Mouse (Mus musculus): ENCODE results near the gene Eps8. TPM values are rescaled to one million over a fixed set of nuclear protein-coding genes. Genes with fewer than 3 reads are reported as not detected.
"Not testable (repeated sequence)": the region's sequence is repeated elsewhere in the genome, so short reads cannot be mapped to it uniquely, and the experiment has no call there.

The Eps8 gene
- total RNA-seq, 1 experiment = 17.0 TPM

- H3K36me3 ChIP-seq (ENCODE audit: control insufficient read depth, insufficient read depth, low read length, poor library complexity, severe bottlenecking) = peaks cover 4% of the 10 kb centered on the region; the same call in 1 of the 2 replicates
- H3K9me3 ChIP-seq (ENCODE audit: control insufficient read depth, insufficient read depth, low read depth, low read length) = no peaks in the 10 kb centered on the region
- H3K27ac ChIP-seq (ENCODE audit: insufficient read depth, low read depth, low read length, poor library complexity, severe bottlenecking) = no peak overlapping the region
- H3K4me1 ChIP-seq (ENCODE audit: control insufficient read depth in 2 of 2, insufficient read depth in 2 of 2, low read length in 2 of 2, poor library complexity in 1 of 2) = peaks cover 5 to 17% of the 10 kb centered on the region in 2 experiments; a peak in 1 of 4 replicates
- no peak for DNase-seq (ENCODE audit: low read depth, low spot score)
- H3K9ac ChIP-seq (ENCODE audit: insufficient read depth, low read depth, low read length, poor library complexity, severe bottlenecking) = no peak overlapping the region
- TF ChIP-seq HCFC1 (IDR thresholded peaks at IDR 0.05; ENCODE audit: borderline replicate concordance, insufficient read depth, low read length) = no peak
- H3K4me3 ChIP-seq (ENCODE audit: insufficient read depth in 1 of 2, low read depth in 1 of 2, low read length in 2 of 2, poor library complexity in 1 of 2, severe bottlenecking in 1 of 2) = no peak overlapping the region
- in situ Hi-C loops (cut with MboI; ENCODE audit: low sequenced_read_pairs in 2 of 2, unreplicated experiment in 2 of 2) = no loop called here
These were observed 163.0 kb downstream of the Eps8 start for GRCm38 (mm10) chr6:137491659-137492058.

DNA sequence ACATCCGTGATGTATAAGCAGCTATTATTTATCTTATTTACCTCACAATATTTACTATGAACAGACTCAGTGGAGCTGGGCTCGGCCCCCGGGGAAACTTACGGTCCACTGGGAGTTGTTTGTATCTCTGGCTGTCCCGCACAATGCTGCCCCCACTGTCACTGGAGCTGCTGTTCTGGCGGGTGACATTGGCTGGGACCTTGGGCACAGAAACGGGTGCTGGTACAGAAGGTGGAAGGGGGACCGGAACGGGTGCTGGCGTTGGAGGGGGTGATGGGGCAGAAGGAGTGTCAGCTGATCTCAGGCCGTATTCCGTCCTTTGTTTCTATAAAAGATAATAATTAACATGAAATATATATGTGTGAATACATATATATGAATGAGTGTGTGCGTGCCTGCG lies 164.6 kb downstream of the Eps8 start:
- Histone ChIP-seq H3K4me3 (ENCODE audit: insufficient read depth in 1 of 2, low read depth in 1 of 2, low read length in 2 of 2, poor library complexity in 1 of 2, severe bottlenecking in 1 of 2) (no peak overlapping the region), H3K9me3 (ENCODE audit: control insufficient read depth, insufficient read depth, low read depth, low read length) (no peaks in the 10 kb centered on the region), H3K9ac (ENCODE audit: insufficient read depth, low read depth, low read length, poor library complexity, severe bottlenecking) (no peak overlapping the region), H3K27ac (ENCODE audit: insufficient read depth, low read depth, low read length, poor library complexity, severe bottlenecking) (no peak overlapping the region), H3K36me3 (ENCODE audit: control insufficient read depth, insufficient read depth, low read length, poor library complexity, severe bottlenecking) (peaks cover 3% of the 10 kb centered on the region; the same call in 1 of the 2 replicates), H3K4me1 (ENCODE audit: control insufficient read depth in 2 of 2, insufficient read depth in 2 of 2, low read length in 2 of 2, poor library complexity in 1 of 2) (peaks cover 5 to 15% of the 10 kb centered on the region in 2 experiments; a peak in 1 of 4 replicates)
- DNase-seq (ENCODE audit: low read depth, low spot score) = no peak
- in situ Hi-C loops (cut with MboI; ENCODE audit: low sequenced_read_pairs in 2 of 2, unreplicated experiment in 2 of 2) = no loop called here
- TF ChIP-seq ZC3H11A (IDR thresholded peaks at IDR 0.05; ENCODE audit: borderline replicate concordance, low read depth, low read length) (no peak), HCFC1 (IDR thresholded peaks at IDR 0.05; ENCODE audit: borderline replicate concordance, insufficient read depth, low read length) (no peak), ZNF384 (IDR thresholded peaks at IDR 0.05; ENCODE audit: low read depth, low read length) (no peak), CHD2 (IDR thresholded peaks at IDR 0.05; ENCODE audit: low read depth, low read length) (no peak), MAFK (IDR thresholded peaks at IDR 0.05; ENCODE audit: insufficient read depth, low read depth, low read length) (no peak)

- peaks cover 5 to 15% of the 10 kb centered on the region in 2 experiments; a peak in 1 of 4 replicates for H3K4me1 ChIP-seq (ENCODE audit: control insufficient read depth in 2 of 2, insufficient read depth in 2 of 2, low read length in 2 of 2, poor library complexity in 1 of 2)
- H3K9me3 ChIP-seq (ENCODE audit: control insufficient read depth, insufficient read depth, low read depth, low read length) = no peaks in the 10 kb centered on the region
- H3K36me3 ChIP-seq (ENCODE audit: control insufficient read depth, insufficient read depth, low read length, poor library complexity, severe bottlenecking) = peaks cover 3% of the 10 kb centered on the region; the same call in 1 of the 2 replicates
- in situ Hi-C loops (cut with MboI; ENCODE audit: low sequenced_read_pairs in 2 of 2, unreplicated experiment in 2 of 2) = no loop called here
- no peak overlapping the region for H3K27ac ChIP-seq (ENCODE audit: insufficient read depth, low read depth, low read length, poor library complexity, severe bottlenecking)
- DNase-seq (ENCODE audit: low read depth, low spot score) = no peak
- no peak overlapping the region for H3K4me3 ChIP-seq (ENCODE audit: insufficient read depth in 1 of 2, low read depth in 1 of 2, low read length in 2 of 2, poor library complexity in 1 of 2, severe bottlenecking in 1 of 2)
- no peak overlapping the region for H3K9ac ChIP-seq (ENCODE audit: insufficient read depth, low read depth, low read length, poor library complexity, severe bottlenecking)
- TF ChIP-seq ZNF384 (IDR thresholded peaks at IDR 0.05; ENCODE audit: low read depth, low read length) = no peak
- TF ChIP-seq HCFC1 (IDR thresholded peaks at IDR 0.05; ENCODE audit: borderline replicate concordance, insufficient read depth, low read length) = no peak
- TF ChIP-seq CHD2 (IDR thresholded peaks at IDR 0.05; ENCODE audit: low read depth, low read length) = no peak
- TF ChIP-seq MAFK (IDR thresholded peaks at IDR 0.05; ENCODE audit: insufficient read depth, low read depth, low read length) = no peak
- TF ChIP-seq ZC3H11A (IDR thresholded peaks at IDR 0.05; ENCODE audit: borderline replicate concordance, low read depth, low read length) = no peak
These were observed 167.2 kb downstream of the Eps8 start for GRCm38 (mm10) chr6:137487443-137487842.

DNA sequence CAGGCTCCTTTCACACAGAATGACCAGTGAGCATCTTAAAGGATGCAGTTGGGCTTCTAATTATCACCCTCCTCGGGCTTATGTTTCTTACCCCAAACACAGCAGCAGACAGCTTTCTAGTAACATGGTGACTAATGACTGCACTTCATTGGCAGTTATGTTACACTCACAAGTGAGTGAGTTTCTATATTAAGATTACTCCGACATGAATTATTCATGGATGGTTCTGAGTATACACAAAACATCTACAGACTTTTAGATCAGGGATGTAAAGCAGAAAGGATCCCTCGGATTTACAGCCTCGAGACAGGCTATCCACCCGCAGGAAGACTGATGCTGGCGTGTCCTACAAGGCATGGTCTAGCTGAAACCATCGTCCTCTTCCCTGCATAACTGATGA lies 171.8 kb downstream of the Eps8 start:
- no peak for TF ChIP-seq HCFC1 (IDR thresholded peaks at IDR 0.05; ENCODE audit: borderline replicate concordance, insufficient read depth, low read length)
- no peak for TF ChIP-seq ZC3H11A (IDR thresholded peaks at IDR 0.05; ENCODE audit: borderline replicate concordance, low read depth, low read length)
- no peak for TF ChIP-seq MAFK (IDR thresholded peaks at IDR 0.05; ENCODE audit: insufficient read depth, low read depth, low read length)
- TF ChIP-seq CHD2 (IDR thresholded peaks at IDR 0.05; ENCODE audit: low read depth, low read length) = no peak
- no peak for TF ChIP-seq ZNF384 (IDR thresholded peaks at IDR 0.05; ENCODE audit: low read depth, low read length)
- H3K9me3 ChIP-seq (ENCODE audit: control insufficient read depth, insufficient read depth, low read depth, low read length) = no peaks in the 10 kb centered on the region
- peaks cover 0 to 3% of the 10 kb centered on the region in 2 experiments; a peak in 1 of 4 replicates for H3K4me1 ChIP-seq (ENCODE audit: control insufficient read depth in 2 of 2, insufficient read depth in 2 of 2, low read length in 2 of 2, poor library complexity in 1 of 2)

GRCm38 (mm10) chr6:137475695-137476094 lies 179.0 kb downstream of the Eps8 start:
- H3K4me3 ChIP-seq (ENCODE audit: insufficient read depth in 1 of 2, low read depth in 1 of 2, low read length in 2 of 2, poor library complexity in 1 of 2, severe bottlenecking in 1 of 2); H3K4me1 ChIP-seq (ENCODE audit: control insufficient read depth in 2 of 2, insufficient read depth in 2 of 2, low read length in 2 of 2, poor library complexity in 1 of 2); DNase-seq (ENCODE audit: low read depth, low spot score); H3K9me3 ChIP-seq (ENCODE audit: control insufficient read depth, insufficient read depth, low read depth, low read length); H3K9ac ChIP-seq (ENCODE audit: insufficient read depth, low read depth, low read length, poor library complexity, severe bottlenecking); H3K36me3 ChIP-seq (ENCODE audit: control insufficient read depth, insufficient read depth, low read length, poor library complexity, severe bottlenecking); in situ Hi-C loops (cut with MboI; ENCODE audit: low sequenced_read_pairs in 2 of 2, unreplicated experiment in 2 of 2); H3K27ac ChIP-seq (ENCODE audit: insufficient read depth, low read depth, low read length, poor library complexity, severe bottlenecking): not testable (repeated sequence)

More for the DNA sequence above, 171.8 kb downstream of the Eps8 start:
- Histone ChIP-seq H3K36me3 (ENCODE audit: control insufficient read depth, insufficient read depth, low read length, poor library complexity, severe bottlenecking) (peaks cover 3% of the 10 kb centered on the region; the same call in 1 of the 2 replicates), H3K4me3 (ENCODE audit: insufficient read depth in 1 of 2, low read depth in 1 of 2, low read length in 2 of 2, poor library complexity in 1 of 2, severe bottlenecking in 1 of 2) (no peak overlapping the region), H3K27ac (ENCODE audit: insufficient read depth, low read depth, low read length, poor library complexity, severe bottlenecking) (no peak overlapping the region), H3K9ac (ENCODE audit: insufficient read depth, low read depth, low read length, poor library complexity, severe bottlenecking) (no peak overlapping the region)
- in situ Hi-C loops (cut with MboI; ENCODE audit: low sequenced_read_pairs in 2 of 2, unreplicated experiment in 2 of 2) = no loop called here
- no peak for DNase-seq (ENCODE audit: low read depth, low spot score)

Data from ES-E14 (cell line).